Mouse (Mus musculus) urinary bladder, postnatal 10 days (tissue): ENCODE results near the gene Armc7.
A peak's percentile ranks its signal among the peaks of the same experiment; 100 is the strongest.
"Not testable (repeated sequence)": the region's sequence is repeated elsewhere in the genome, so short reads cannot be mapped to it uniquely, and the experiment has no call there.

Source experiments
- DNase-seq: peaks from one replicate; pipeline ENCODE4 v3.0.0; 2022; ENCODE audit warnings: low spot score

The Armc7 gene

DNA sequence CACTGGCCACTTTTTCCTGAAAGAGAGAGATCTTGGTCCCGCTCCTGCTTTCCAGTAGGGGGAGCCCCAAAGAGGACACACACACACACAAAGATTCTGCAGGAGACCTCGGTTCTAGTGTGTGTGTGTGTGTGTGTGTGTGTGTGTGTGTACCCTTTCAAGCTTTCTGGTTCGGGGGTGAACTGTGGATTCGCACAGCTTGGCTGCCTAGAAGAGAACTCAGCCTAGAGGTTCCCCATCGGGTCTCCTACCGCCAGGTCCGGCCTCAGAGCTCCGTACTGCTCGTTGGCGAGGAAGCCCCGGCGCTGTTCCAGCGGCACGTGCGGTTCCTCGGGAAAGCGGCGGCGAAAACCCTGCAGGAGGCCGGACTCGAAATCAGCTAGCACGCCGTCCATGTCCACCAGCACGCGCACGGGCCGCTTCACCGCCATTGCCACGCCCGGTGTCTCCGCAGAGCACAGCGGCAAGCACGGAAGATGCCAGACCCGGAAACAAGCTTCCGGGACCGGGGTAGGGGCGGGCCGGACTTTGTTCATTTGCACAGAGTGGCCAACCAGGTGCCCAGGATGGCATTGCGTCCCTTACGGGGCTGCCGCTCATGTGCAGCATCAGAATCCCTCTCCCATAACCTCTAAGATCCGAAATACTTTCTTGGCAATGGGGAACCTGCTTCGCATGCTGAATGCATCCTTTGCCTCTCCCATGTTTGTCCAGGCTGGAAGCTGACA is 16.1 kb downstream of the Armc7 start, which contains the start of gene Nt5c:
Gene Nt5c (minus strand): TSS at position 507 of the 728 bp plus-strand sequence.
- peak; percentile 44 for DNase-seq

GRCm38 (mm10) chr11:115492387-115492786 is 16.9 kb downstream of the Armc7 start:
- no peak for DNase-seq

DNA sequence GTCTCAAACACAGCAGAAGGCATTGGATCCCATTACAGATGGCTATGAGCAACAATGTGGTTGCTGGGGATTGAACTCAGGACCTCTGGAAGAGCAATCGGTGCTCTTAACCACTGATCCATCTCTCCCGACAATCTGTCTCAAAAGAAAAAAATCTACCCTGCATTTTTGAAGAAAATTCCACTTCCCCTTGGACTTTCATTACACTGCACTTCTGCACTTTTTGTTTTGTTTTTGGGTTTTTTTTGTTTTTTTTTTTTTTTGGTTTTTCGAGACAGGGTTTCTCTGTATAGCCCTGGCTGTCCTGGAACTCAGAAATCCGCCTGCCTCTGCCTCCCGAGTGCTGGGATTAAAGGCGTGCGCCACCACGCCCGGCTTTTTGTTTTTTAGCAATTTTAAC is 21.1 kb downstream of the Armc7 start:
- DNase-seq: not testable (repeated sequence)

- no peak for DNase-seq
Measured at GRCm38 (mm10) chr11:115502636-115503035, 27.2 kb downstream of the Armc7 start.

DNA sequence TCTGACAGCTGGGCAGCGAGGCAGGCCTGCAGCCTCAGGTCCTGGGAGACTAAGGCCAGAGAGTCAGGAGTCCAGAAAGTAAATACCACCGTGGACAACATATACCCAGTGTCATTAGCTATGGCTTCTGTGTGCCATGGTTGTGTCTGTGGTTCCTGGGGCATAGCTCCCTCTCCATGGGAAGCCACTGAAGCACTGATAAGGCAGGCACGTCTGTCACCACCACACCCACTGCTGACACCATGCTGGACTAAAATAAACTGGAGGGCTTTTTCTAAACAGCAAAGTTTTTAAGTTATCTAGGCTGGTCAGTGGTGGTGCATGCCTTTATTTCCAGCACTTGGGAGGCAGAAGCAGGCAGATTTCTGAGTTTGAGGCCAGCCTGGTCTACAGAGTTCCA is 31.1 kb downstream of the Armc7 start:
- no peak for DNase-seq

GRCm38 (mm10) chr11:115508061-115508460 is 32.6 kb downstream of the Armc7 start:
- DNase-seq: no peak

- DNase-seq: no peak
Measured at GRCm38 (mm10) chr11:115509773-115510506, 34.5 kb downstream of the Armc7 start.

GRCm38 (mm10) chr11:115510507-115510888 is 35.0 kb downstream of the Armc7 start:
- DNase-seq: no peak

DNA sequence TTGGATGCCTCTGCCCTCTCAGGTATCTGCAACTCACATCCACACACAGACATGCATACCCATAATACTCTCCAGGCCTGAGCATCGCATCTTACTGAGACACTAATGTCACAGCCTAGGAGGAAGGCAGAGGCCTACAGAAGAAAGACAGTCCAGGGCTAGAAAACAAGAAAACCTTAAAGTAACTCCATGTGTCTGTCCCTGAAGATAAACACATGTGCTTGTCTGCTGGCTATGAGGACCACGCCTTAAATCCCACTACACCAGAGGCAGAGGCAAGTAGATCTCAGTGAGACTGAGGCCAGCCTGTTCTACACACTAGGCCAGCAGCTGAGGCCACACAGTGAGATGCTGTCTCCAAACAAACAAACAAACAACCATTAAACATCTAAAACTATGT is 35.7 kb downstream of the Armc7 start:
- DNase-seq: no peak

DNA sequence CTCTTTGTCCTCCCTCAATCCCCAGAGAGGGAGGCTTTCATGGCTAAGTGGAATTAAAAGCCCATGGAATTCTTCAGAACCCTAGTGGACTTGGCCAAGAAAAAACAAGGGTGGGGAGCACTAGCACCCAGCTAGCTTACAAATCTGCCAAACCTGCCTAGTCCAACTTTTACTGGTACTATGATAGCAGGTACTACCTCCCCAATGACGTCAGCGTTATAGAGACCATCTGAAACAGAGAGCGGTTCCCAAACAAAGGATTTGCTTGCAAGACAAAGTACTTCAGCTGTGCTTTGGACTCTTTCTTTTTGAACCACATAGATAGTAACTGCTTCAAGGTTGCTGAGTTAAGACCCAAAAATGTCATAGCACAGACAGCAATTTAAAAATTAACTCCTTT is 36.5 kb downstream of the Armc7 start:
- no peak for DNase-seq

DNA sequence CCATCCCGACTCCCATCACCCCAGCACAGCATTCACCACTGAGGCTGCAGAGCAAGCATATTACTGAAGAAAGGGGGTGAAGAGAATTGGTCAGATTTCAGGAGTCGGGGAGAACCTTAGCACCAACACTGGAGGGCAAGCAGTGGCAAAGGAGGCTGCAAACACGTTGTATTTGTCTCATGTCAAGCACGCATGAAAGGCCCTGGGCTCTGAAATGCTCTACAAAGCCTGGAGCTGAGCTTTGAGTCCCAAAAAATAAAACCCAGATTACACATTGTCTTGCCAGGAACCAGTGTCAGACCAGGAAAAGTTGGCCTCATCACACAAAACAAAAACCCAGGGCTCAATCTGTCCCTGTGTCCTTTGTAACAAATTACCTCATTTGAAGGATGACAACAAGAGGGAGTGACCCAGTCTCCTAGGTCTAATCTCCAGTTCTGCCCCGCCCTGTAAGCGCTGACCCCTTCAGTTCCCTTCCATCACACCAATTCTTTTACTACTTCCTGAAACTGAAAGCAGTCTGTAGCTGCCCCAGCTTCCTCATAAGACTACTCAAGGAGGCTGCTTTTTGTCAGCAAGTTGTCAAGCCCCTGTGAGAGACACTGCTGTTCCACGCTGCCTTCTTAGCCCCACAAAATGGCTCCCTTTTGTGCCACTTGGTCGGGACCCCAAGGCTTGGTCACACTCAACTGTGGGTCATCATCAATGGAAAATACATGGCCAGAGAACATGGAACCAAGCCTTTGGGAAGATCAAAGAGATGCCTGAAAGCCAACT is 37.1 kb downstream of the Armc7 start:
- DNase-seq: no peak

DNA sequence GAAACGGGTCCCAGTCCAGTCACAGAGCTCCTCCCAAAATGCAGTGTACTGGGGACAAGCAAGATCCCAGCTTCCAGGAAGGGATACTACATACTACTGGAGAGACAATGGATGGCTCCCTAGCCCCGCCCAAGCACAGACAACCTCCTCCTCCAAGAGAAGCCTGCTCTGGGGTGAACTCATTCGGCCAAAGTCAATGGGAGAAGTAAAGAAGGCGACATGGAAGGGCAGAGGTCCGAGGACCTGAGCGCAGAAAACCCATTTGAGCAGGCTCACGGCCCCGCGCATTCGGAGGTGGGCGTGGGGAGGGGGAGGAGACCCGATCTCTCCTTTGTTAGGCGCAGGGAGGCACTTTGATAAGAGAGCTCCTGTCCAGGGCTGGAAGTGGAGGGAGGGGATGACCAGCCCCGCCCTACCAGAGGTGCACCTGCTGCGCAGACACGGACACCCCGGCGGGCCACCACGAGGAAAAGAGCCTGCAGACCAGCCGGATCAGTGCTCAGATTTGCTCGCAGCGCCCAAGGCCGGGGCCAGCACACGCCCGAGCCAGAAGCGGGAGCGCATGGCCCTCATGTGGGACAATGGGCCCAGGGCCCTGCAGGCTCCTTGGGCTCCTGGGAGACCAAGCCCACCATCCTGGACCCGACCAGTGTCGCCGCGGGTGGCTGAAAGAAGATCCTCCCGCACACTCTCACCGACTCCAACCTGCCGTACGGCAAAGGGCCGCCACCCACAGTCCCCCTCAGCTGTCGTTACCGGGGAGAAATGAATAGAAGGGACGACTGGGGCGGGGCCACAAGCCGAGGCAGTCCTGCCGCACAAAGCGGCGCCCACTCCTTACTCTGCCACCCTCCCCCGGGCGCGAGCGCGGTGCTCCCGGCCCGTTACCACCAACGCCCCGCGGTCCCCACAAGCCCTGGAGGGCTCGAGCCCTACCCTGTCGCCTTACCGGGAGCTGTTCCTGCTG is 38.1 kb downstream of the Armc7 start:
- DNase-seq: no peak

DNA sequence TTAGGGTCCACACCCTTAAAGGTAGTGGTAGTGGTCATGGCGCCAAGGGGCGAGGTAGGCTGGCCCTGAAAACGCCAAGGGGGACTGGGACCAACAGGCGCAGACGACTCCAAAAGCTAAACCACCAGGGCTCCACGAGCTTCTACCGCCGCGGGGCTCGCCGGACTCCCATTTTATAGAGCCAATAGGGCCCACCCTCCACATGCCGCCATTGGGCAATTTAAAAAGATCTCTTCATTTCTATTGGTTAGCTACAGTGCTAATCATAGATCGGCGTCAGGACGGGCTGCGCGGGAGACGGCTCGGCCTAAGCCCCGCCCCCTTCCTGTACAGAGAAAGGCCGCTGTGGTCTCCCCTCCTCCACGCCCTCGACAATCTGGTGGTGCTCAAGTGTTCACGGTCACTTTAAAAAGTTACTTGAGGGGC is 38.8 kb downstream of the Armc7 start, which contains the start of gene Jpt1:
Gene Jpt1 (minus strand): TSS at position 150 of the 426 bp plus-strand sequence.
- peak; percentile 58 for DNase-seq

- DNase-seq: no peak
Measured at GRCm38 (mm10) chr11:115515021-115515420, 39.6 kb downstream of the Armc7 start.

DNA sequence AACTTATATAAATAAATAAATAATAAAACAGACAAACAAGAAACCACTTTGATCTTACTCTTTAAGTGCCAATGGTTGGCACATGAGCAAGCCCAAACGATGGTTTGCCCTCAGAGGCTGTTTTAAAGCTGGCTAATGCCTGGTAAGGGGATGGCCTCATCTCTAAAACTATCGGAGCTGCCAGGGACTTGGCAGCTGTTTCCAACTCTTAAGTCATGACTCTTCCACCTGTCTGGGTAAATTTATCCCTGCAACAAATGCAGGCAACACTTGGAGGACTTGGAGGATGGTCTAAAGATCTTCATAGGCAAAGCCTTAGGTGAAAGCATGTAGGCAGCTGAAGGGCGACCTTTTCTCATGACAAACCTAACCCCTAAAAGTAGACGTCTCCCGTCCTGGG is 41.5 kb downstream of the Armc7 start:
- DNase-seq: no peak

DNA sequence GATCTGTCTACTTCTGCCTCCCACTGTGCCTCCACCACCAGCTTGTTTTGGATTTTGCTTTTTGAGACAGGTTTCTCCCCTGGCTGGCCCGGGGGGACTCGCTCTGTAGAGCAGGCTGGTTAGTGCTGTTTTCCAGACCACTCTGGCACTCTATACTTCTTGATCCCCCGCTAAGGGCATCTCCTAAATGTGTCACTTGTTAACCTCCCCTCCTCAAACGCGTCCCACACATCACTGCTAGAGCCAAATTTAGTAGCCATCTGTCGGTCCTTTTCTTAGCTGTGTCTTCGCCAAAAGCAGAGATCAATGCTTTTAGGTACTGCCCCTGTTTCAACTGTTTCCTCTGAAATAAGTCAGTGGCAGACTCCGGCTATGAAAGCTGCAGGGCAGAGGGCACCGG is 43.2 kb downstream of the Armc7 start:
- no peak for DNase-seq

DNA sequence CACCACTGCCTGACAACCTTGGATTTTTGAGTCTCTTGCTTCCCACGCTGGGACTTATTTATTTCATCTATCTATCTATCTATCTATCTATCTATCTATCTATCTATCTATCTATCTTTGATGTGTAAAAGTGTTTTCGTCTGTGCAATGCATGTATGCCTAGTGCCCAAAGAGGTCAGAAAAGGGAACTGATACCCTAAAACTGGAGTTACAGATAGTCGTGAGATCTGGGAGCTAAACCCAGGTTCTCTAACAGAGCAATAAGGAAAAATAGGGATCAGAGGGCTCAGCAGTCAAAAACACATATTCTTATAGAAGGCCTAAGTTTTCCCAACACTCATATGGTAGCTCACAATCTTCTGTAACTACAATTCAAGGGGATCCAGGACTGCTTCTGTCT is 44.1 kb downstream of the Armc7 start:
- DNase-seq: no peak

DNA sequence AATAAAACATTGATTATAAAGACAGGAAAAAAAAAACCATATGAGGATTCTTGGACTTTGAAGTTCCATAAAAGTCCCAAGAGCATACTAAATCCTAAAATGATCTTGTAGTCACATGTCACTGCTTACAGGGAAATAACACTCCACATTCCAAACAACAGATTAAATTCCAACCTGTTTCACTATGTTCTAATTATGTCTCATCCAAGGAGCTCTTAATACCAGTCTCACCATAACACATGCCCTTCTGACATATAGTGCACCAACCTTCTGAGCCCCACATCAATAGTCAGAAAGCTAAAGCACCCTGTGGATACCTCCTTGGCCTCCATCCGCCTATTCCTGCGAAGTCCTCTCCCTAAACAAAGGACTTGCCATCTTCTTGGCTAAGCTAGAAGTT is 44.8 kb downstream of the Armc7 start:
- no peak for DNase-seq

- DNase-seq: no peak
Measured at GRCm38 (mm10) chr11:115521080-115521479, 45.6 kb downstream of the Armc7 start.

DNA sequence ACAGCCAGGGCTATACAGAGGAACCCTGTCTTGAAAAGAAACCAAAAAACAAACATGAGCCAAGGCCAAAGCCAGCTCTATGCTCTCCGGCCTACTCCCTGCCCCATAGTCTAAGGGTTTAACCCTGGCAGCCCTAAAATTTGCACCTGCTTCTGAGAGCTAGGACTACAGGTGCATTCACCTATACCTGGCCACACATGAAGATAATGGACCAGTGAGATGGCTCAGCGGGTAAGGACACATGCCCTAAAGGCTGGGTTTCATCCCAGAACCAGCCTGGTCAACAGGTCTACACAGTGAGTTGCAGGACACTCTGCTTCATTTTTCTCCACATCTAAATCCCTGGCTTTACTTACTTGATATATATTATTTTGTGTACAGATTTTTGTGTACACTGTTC is 46.8 kb downstream of the Armc7 start:
- DNase-seq: no peak

- no peak for DNase-seq
Measured at GRCm38 (mm10) chr11:115522703-115523102, 47.2 kb downstream of the Armc7 start.
